Mouse (Mus musculus) right cerebral cortex, postnatal 10 days (tissue): ENCODE results near the gene Olfr374.
A peak's percentile ranks its signal among the peaks of the same experiment; 100 is the strongest.
"Not testable (repeated sequence)": the region's sequence is repeated elsewhere in the genome, so short reads cannot be mapped to it uniquely, and the experiment has no call there.

Experiments used
- DNase-seq, 2 experiments: peaks; one replicate each; pipeline ENCODE4 v3.0.0; 2021; ENCODE audit warnings: low spot score in 2 of 2

Olfr374 gene

GRCm38 (mm10) chr8:72106740-72107139 lies at the start of gene Olfr374:
Gene Olfr374 (plus strand): TSS chr8:72107040.
- DNase-seq, result no peak

- DNase-seq, result not testable (repeated sequence)
Observed at GRCm38 (mm10) chr8:72057643-72058042, 49.2 kb upstream of the Olfr374 start.

GRCm38 (mm10) chr8:72066819-72067399 lies 39.9 kb upstream of the Olfr374 start:
- DNase-seq, result not testable (repeated sequence)

- not testable (repeated sequence) for DNase-seq
Observed at GRCm38 (mm10) chr8:72082877-72083276, 24.0 kb upstream of the Olfr374 start, which contains the start of gene Olfr373. Gene Olfr373 (plus strand): TSS chr8:72083177.

- DNase-seq, result no peak
Observed at GRCm38 (mm10) chr8:72084744-72085143, 22.1 kb upstream of the Olfr374 start.

- DNase-seq, result not testable (repeated sequence)
Observed at GRCm38 (mm10) chr8:72087611-72088010, 19.2 kb upstream of the Olfr374 start.

- not testable (repeated sequence) for DNase-seq
Observed at GRCm38 (mm10) chr8:72096721-72097120, 10.1 kb upstream of the Olfr374 start.

GRCm38 (mm10) chr8:72099377-72100103 lies 7.3 kb upstream of the Olfr374 start:
- peak; percentile 33 to 47 for DNase-seq

GRCm38 (mm10) chr8:72105165-72105564 lies 1.7 kb upstream of the Olfr374 start:
- DNase-seq, result no peak

GRCm38 (mm10) chr8:72110876-72111275 lies 4.0 kb downstream of the Olfr374 start:
- no peak for DNase-seq

- DNase-seq, result no peak
Observed at GRCm38 (mm10) chr8:72112486-72112885, 5.6 kb downstream of the Olfr374 start.

- DNase-seq, result no peak
Observed at GRCm38 (mm10) chr8:72115202-72115601, 8.4 kb downstream of the Olfr374 start.

GRCm38 (mm10) chr8:72118616-72119015 lies 11.8 kb downstream of the Olfr374 start:
- DNase-seq, result no peak

GRCm38 (mm10) chr8:72121486-72121885 lies 14.6 kb downstream of the Olfr374 start:
- not testable (repeated sequence) for DNase-seq

- DNase-seq, result no peak
Observed at GRCm38 (mm10) chr8:72121997-72122396, 15.2 kb downstream of the Olfr374 start.

- DNase-seq, result no peak
Observed at GRCm38 (mm10) chr8:72127834-72128233, 21.0 kb downstream of the Olfr374 start.

- no peak for DNase-seq
Observed at GRCm38 (mm10) chr8:72131251-72131650, 24.4 kb downstream of the Olfr374 start.

GRCm38 (mm10) chr8:72131901-72132300 lies 25.1 kb downstream of the Olfr374 start:
- DNase-seq, result no peak

GRCm38 (mm10) chr8:72132417-72132816 lies 25.6 kb downstream of the Olfr374 start:
- no peak for DNase-seq

GRCm38 (mm10) chr8:72132891-72133290 lies 26.1 kb downstream of the Olfr374 start:
- no peak for DNase-seq

GRCm38 (mm10) chr8:72133507-72133906 lies 26.7 kb downstream of the Olfr374 start:
- no peak for DNase-seq

GRCm38 (mm10) chr8:72134756-72135445 lies 28.1 kb downstream of the Olfr374 start, which contains the start of gene Tpm4:
Gene Tpm4 (plus strand): TSS chr8:72134975.
- DNase-seq, result peak; percentile 52
